Mouse (Mus musculus): ENCODE results near the gene Pax7. TPM values are rescaled to one million over a fixed set of nuclear protein-coding genes. Genes with fewer than 3 reads are reported as not detected.

The Pax7 gene
- polyA plus RNA-seq, 1 experiment from 2014 or later = not detected

GRCm38 (mm10) chr4:139850547-139851170 is 17.3 kb upstream of the Pax7 start:
- Histone ChIP-seq H3K9ac (no peak overlapping the region), H3K27me3 (peaks cover 97% of the 10 kb centered on the region), H3K27ac (no peak overlapping the region), H3K4me3 (no peak overlapping the region), H3K4me1 (replicated peaks) (peaks cover 14% of the 10 kb centered on the region), H3K4me2 (no peak overlapping the region), H3K9me3 (replicated peaks) (no peaks in the 10 kb centered on the region), H3K36me3 (no peaks in the 10 kb centered on the region)
- WGBS = 17% methylated on average over 7 of the region's 8 CpGs
- ATAC-seq (replicated peaks; ENCODE audit: insufficient number of reproducible peaks, insufficient read depth, low FRiP score, low read depth) = no peak

- H3K36me3 ChIP-seq = no peaks in the 10 kb centered on the region
- no peak overlapping the region for H3K4me3 ChIP-seq
- no peaks in the 10 kb centered on the region for H3K4me1 ChIP-seq (replicated peaks)
- H3K9ac ChIP-seq = no peak overlapping the region
- H3K9me3 ChIP-seq (replicated peaks) = no peaks in the 10 kb centered on the region
- H3K4me2 ChIP-seq = no peak overlapping the region
- peaks cover 96% of the 10 kb centered on the region for H3K27me3 ChIP-seq
- WGBS = 16% methylated on average over 7 of the region's 7 CpGs
- ATAC-seq (replicated peaks; ENCODE audit: insufficient number of reproducible peaks, insufficient read depth, low FRiP score, low read depth) = no peak
- H3K27ac ChIP-seq = no peak overlapping the region
These were observed 10.1 kb upstream of the Pax7 start for GRCm38 (mm10) chr4:139843456-139843855.

DNA sequence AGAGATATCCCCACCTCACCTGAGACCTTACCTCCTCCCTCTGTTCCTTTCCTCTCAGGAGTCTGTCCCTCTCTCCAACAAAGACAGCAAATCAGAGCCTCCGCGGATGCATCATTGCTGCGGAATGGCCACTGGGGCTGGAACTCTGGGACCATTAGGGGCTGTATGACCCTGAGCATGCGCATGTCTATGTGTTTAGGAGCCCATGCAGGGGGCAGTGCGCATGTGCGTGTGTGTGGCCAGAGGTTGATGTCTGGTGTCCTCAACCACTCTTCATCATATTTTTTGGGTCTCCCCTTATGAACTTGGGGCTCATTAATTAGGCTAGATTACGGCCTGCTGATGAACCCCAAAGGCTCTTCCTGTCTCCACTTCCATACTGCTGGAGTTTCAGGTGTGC is 9.6 kb upstream of the Pax7 start:
- ATAC-seq (replicated peaks; ENCODE audit: insufficient number of reproducible peaks, insufficient read depth, low FRiP score, low read depth) = no peak
- H3K9ac ChIP-seq = no peak overlapping the region
- H3K27me3 ChIP-seq = peaks cover 96% of the 10 kb centered on the region
- H3K36me3 ChIP-seq = no peaks in the 10 kb centered on the region
- 61% methylated on average over 7 of the region's 7 CpGs for WGBS
- H3K4me2 ChIP-seq = no peak overlapping the region
- H3K27ac ChIP-seq = no peak overlapping the region
- H3K4me3 ChIP-seq = no peak overlapping the region
- H3K9me3 ChIP-seq (replicated peaks) = no peaks in the 10 kb centered on the region
- no peaks in the 10 kb centered on the region for H3K4me1 ChIP-seq (replicated peaks)

DNA sequence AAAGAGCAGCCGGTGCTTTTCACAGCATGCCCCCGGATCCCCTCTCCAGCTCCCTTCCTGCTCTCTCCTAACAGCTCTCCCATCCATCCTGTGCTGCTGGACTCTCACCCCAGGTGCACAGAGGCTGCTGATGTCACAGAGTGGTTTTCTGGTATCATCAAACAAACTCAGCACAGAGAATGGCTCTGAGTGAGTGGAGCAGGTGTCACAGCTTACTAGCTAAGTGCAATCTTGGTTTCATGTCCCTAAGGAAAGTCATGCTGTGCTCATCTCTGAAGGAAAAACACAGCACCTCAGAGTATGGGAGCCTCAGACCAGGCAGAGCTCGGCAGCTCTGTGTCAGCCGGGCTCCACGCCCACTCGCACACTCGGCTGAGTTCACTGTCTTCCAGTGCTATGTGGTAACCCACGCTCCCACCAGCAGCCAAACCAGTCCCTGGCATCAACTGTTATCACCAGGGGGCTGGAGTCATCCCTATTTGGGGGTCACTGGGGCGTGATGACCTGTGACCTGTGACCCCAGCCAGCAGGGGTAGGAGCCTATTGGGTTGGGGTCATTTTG is 7.7 kb upstream of the Pax7 start:
- Histone ChIP-seq H3K27me3 (peaks cover 98% of the 10 kb centered on the region), H3K9ac (no peak overlapping the region), H3K4me3 (no peak overlapping the region), H3K9me3 (replicated peaks) (no peaks in the 10 kb centered on the region), H3K4me1 (replicated peaks) (no peaks in the 10 kb centered on the region), H3K36me3 (no peaks in the 10 kb centered on the region), H3K4me2 (no peak overlapping the region), H3K27ac (no peak overlapping the region)
- no peak for ATAC-seq (replicated peaks; ENCODE audit: insufficient number of reproducible peaks, insufficient read depth, low FRiP score, low read depth)
- 62% methylated on average over 9 of the region's 9 CpGs for WGBS

- Histone ChIP-seq H3K4me3 (no peak overlapping the region), H3K4me2 (no peak overlapping the region), H3K9ac (no peak overlapping the region), H3K9me3 (replicated peaks) (no peaks in the 10 kb centered on the region), H3K27ac (no peak overlapping the region), H3K4me1 (replicated peaks) (no peaks in the 10 kb centered on the region), H3K27me3 (peaks cover 98% of the 10 kb centered on the region), H3K36me3 (no peaks in the 10 kb centered on the region)
- WGBS = 71% methylated on average over 4 of the region's 4 CpGs
- ATAC-seq (replicated peaks; ENCODE audit: insufficient number of reproducible peaks, insufficient read depth, low FRiP score, low read depth) = no peak
These were observed 7.1 kb upstream of the Pax7 start for GRCm38 (mm10) chr4:139840442-139840841.

DNA sequence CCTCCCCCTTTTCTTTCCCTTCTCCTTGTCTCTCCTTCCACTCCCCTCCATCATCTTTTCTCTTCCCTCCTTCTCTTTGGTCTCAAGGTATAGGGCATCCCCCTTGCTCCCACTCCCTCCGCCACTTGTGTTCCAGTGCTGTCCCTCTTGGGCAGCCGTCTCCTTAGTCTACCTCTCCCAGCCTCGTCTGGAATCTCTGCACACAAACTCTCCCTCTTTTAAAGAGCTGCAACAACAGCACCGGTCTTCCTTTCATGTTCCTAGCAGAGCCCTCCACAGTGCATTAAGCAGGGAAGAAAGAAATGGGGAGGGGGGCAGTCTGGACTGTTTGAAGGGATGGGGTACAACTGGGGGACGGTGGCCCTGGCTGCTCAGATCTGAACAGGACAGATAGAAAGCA is 3.4 kb upstream of the Pax7 start:
- Histone ChIP-seq H3K9me3 (replicated peaks) (no peaks in the 10 kb centered on the region), H3K36me3 (no peaks in the 10 kb centered on the region), H3K4me3 (no peak overlapping the region), H3K4me2 (no peak overlapping the region), H3K9ac (no peak overlapping the region), H3K27ac (no peak overlapping the region), H3K4me1 (replicated peaks) (peaks cover 11% of the 10 kb centered on the region), H3K27me3 (peaks cover 100% of the 10 kb centered on the region)
- ATAC-seq (replicated peaks; ENCODE audit: insufficient number of reproducible peaks, insufficient read depth, low FRiP score, low read depth) = no peak
- WGBS = 5% methylated on average over 5 of the region's 5 CpGs

DNA sequence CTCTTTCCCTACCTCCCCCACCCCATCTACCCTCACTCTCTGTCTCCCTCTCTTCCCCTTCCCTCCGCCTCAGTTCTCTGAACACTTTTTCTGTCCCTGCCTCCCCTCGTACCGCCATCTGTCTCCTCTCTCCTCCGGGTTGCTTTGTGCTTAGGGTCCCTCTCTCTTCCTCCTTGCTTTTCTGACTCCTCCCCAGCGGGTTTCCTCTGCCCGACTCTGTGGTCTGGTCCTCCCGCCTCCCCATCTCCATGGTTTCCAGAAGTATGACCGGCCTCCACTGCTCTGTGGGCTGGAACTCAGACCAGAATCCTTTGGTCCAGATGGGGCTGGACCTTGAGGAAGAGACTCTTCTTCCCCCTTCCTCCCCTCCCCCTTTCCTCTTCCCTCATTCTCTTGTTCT is 2.9 kb upstream of the Pax7 start:
- H3K4me2 ChIP-seq = no peak overlapping the region
- H3K4me3 ChIP-seq = no peak overlapping the region
- peaks cover 100% of the 10 kb centered on the region for H3K27me3 ChIP-seq
- H3K36me3 ChIP-seq = no peaks in the 10 kb centered on the region
- no peak for ATAC-seq (replicated peaks; ENCODE audit: insufficient number of reproducible peaks, insufficient read depth, low FRiP score, low read depth)
- peaks cover 11% of the 10 kb centered on the region for H3K4me1 ChIP-seq (replicated peaks)
- 1% methylated on average over 8 of the region's 8 CpGs for WGBS
- H3K9me3 ChIP-seq (replicated peaks) = no peaks in the 10 kb centered on the region
- H3K27ac ChIP-seq = no peak overlapping the region
- no peak overlapping the region for H3K9ac ChIP-seq

GRCm38 (mm10) chr4:139833817-139834401 is 581 bp upstream of the Pax7 start:
- Histone ChIP-seq H3K4me1 (replicated peaks) (peaks cover 11% of the 10 kb centered on the region), H3K4me3 (no peak overlapping the region), H3K36me3 (no peaks in the 10 kb centered on the region), H3K27ac (no peak overlapping the region), H3K9me3 (replicated peaks) (no peaks in the 10 kb centered on the region), H3K27me3 (peaks cover 100% of the 10 kb centered on the region), H3K9ac (no peak overlapping the region), H3K4me2 (no peak overlapping the region)
- ATAC-seq (replicated peaks; ENCODE audit: insufficient number of reproducible peaks, insufficient read depth, low FRiP score, low read depth) = no peak
- WGBS = 5% methylated on average over 17 of the region's 17 CpGs

- Histone ChIP-seq H3K4me3 (peak overlapping the region; percentile 26), H3K9me3 (replicated peaks) (no peaks in the 10 kb centered on the region), H3K4me2 (peak overlapping the region; percentile 34), H3K36me3 (no peaks in the 10 kb centered on the region), H3K4me1 (replicated peaks) (peaks cover 15% of the 10 kb centered on the region), H3K27me3 (peaks cover 100% of the 10 kb centered on the region), H3K9ac (no peak overlapping the region), H3K27ac (no peak overlapping the region)
- ATAC-seq (replicated peaks; ENCODE audit: insufficient number of reproducible peaks, insufficient read depth, low FRiP score, low read depth) = no peak
- whole genome bisulfite sequencing = under 1% methylated on average over 55 of the region's 55 CpGs
These were observed 870 bp downstream of the Pax7 start for GRCm38 (mm10) chr4:139832281-139833035.

GRCm38 (mm10) chr4:139831501-139832230 is 1.7 kb downstream of the Pax7 start:
- no peak overlapping the region for H3K9ac ChIP-seq
- peaks cover 100% of the 10 kb centered on the region for H3K27me3 ChIP-seq
- H3K4me1 ChIP-seq (replicated peaks) = peaks cover 15% of the 10 kb centered on the region
- H3K9me3 ChIP-seq (replicated peaks) = no peaks in the 10 kb centered on the region
- H3K4me3 ChIP-seq = no peak overlapping the region
- no peak overlapping the region for H3K27ac ChIP-seq
- no peaks in the 10 kb centered on the region for H3K36me3 ChIP-seq
- WGBS = 2% methylated on average over 57 of the region's 57 CpGs
- H3K4me2 ChIP-seq = no peak overlapping the region
- no peak for ATAC-seq (replicated peaks; ENCODE audit: insufficient number of reproducible peaks, insufficient read depth, low FRiP score, low read depth)

All from heart, embryonic 15.5 days (tissue).